Mouse (Mus musculus): ENCODE measurements around the gene Olfr904. TPM values are rescaled to one million over a fixed set of nuclear protein-coding genes. Genes with fewer than 3 reads are reported as not detected.

Gene Olfr904
- polyA plus RNA-seq (2014; fragmentation: Illumina TruSeq; extraction: RNeasy Lipid Tissue Mini Kit (QIAGEN cat#74804); ENCODE audit: low read depth, low replicate concordance) = not detected

DNA sequence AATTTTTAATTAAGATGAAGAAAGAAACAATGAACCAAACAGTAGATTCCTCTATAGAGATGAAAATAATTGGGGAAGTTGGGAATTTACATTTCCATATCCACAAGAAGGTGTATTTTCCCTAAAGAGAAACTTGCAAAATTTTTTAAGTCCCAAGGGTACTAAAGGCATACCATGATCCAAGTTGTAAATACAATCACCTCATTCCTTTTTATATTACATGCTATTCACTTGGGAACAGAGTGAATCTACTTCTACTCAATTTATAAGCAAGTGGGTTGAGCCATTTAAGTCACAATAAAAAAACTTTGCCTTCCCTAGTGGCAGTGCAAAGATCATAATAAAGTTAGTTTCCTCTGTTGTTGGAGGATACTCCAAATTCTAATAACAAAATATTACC is at the start of gene Olfr904:
Olfr904 (plus strand) TSS at position 301 of the 400 bp plus-strand sequence.

GRCm38 (mm10) chr9:38429155-38429554 is 33.8 kb upstream of the Olfr904 start, which contains the start of gene Olfr901:
Gene Olfr901, plus strand, starts transcription at chr9:38429455.

GRCm38 (mm10) chr9:38447352-38447751 is 15.6 kb upstream of the Olfr904 start, which contains the start of gene Olfr902:
Gene Olfr902, plus strand, starts transcription at chr9:38447652.

DNA sequence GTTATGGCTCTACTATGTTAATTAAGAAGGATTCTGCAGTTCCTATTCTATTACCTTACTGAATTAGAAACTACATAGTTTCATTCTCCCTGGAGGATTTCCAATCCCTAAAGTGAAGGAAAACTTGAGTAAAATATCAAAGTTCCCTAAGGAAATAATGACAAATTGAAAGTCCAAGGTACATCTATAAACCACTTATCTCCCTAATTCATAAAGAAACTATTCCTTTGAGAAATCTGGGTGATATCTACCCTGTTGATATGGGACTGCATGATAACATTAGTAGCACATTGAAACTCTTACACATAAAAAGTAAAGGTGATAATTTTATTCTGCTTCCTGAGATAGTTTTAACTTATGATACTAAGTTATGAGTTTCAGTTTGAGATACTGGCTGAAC is 7.9 kb downstream of the Olfr904 start, which contains the start of gene Olfr905:
Olfr905 (plus strand) TSS at position 301 of the 400 bp plus-strand sequence.

GRCm38 (mm10) chr9:38486785-38487184 is 23.8 kb downstream of the Olfr904 start, which contains the start of gene Olfr906:
Gene Olfr906, plus strand, starts transcription at chr9:38487085.

DNA sequence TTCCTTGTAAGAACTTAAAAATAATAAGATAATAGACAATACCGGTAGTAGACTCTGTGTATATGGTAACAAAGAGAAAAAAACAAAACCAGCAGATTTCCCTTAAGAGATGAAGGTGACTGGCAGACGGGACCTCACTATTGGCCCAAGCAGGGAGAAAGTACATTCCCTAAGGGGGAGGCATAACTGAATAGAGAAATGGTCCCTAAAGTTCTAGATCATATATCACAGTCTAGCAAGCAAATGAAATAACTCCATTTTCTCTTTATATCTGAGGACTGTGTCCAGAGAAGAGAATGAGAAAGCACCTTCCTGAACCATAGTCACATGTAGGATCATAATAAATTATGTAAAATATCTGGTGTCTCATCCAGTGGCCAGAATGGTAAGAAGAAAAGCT is 32.6 kb downstream of the Olfr904 start, which contains the start of gene Olfr907:
Olfr907 (plus strand) TSS at position 301 of the 400 bp plus-strand sequence.

Other genes with a start within 250 kb of the Olfr904 start
- not detected for gene Olfr894, start 245.1 kb upstream of the Olfr904 start, polyA plus RNA-seq (2014; fragmentation: Illumina TruSeq; extraction: RNeasy Lipid Tissue Mini Kit (QIAGEN cat#74804); ENCODE audit: low read depth, low replicate concordance)
- gene Olfr143, start 210.4 kb upstream of the Olfr904 start, polyA plus RNA-seq (2014; fragmentation: Illumina TruSeq; extraction: RNeasy Lipid Tissue Mini Kit (QIAGEN cat#74804); ENCODE audit: low read depth, low replicate concordance) = not detected
- not detected for gene Olfr895, start 195.3 kb upstream of the Olfr904 start, polyA plus RNA-seq (2014; fragmentation: Illumina TruSeq; extraction: RNeasy Lipid Tissue Mini Kit (QIAGEN cat#74804); ENCODE audit: low read depth, low replicate concordance)
- not detected for gene Olfr896-ps1, start 172.0 kb upstream of the Olfr904 start, polyA plus RNA-seq (2014; fragmentation: Illumina TruSeq; extraction: RNeasy Lipid Tissue Mini Kit (QIAGEN cat#74804); ENCODE audit: low read depth, low replicate concordance)
- not detected for gene Olfr25, start 134.1 kb upstream of the Olfr904 start, polyA plus RNA-seq (2014; fragmentation: Illumina TruSeq; extraction: RNeasy Lipid Tissue Mini Kit (QIAGEN cat#74804); ENCODE audit: low read depth, low replicate concordance)
- gene Olfr898, start 114.7 kb upstream of the Olfr904 start, polyA plus RNA-seq (2014; fragmentation: Illumina TruSeq; extraction: RNeasy Lipid Tissue Mini Kit (QIAGEN cat#74804); ENCODE audit: low read depth, low replicate concordance) = not detected
- gene Olfr250, start 96.2 kb upstream of the Olfr904 start, polyA plus RNA-seq (2014; fragmentation: Illumina TruSeq; extraction: RNeasy Lipid Tissue Mini Kit (QIAGEN cat#74804); ENCODE audit: low read depth, low replicate concordance) = not detected
- gene Olfr251, start 86.1 kb upstream of the Olfr904 start, polyA plus RNA-seq (2014; fragmentation: Illumina TruSeq; extraction: RNeasy Lipid Tissue Mini Kit (QIAGEN cat#74804); ENCODE audit: low read depth, low replicate concordance) = not detected
- not detected for gene Olfr147, start 61.4 kb upstream of the Olfr904 start, polyA plus RNA-seq (2014; fragmentation: Illumina TruSeq; extraction: RNeasy Lipid Tissue Mini Kit (QIAGEN cat#74804); ENCODE audit: low read depth, low replicate concordance)
- not detected for gene Olfr901, start 33.7 kb upstream of the Olfr904 start, polyA plus RNA-seq (2014; fragmentation: Illumina TruSeq; extraction: RNeasy Lipid Tissue Mini Kit (QIAGEN cat#74804); ENCODE audit: low read depth, low replicate concordance)
- gene Olfr902, start 15.5 kb upstream of the Olfr904 start, polyA plus RNA-seq (2014; fragmentation: Illumina TruSeq; extraction: RNeasy Lipid Tissue Mini Kit (QIAGEN cat#74804); ENCODE audit: low read depth, low replicate concordance) = not detected
- gene Olfr905, start 8.0 kb downstream of the Olfr904 start, polyA plus RNA-seq (2014; fragmentation: Illumina TruSeq; extraction: RNeasy Lipid Tissue Mini Kit (QIAGEN cat#74804); ENCODE audit: low read depth, low replicate concordance) = not detected
- gene Olfr906, start 23.9 kb downstream of the Olfr904 start, polyA plus RNA-seq (2014; fragmentation: Illumina TruSeq; extraction: RNeasy Lipid Tissue Mini Kit (QIAGEN cat#74804); ENCODE audit: low read depth, low replicate concordance) = not detected
- not detected for gene Olfr907, start 32.7 kb downstream of the Olfr904 start, polyA plus RNA-seq (2014; fragmentation: Illumina TruSeq; extraction: RNeasy Lipid Tissue Mini Kit (QIAGEN cat#74804); ENCODE audit: low read depth, low replicate concordance)
- not detected for gene Olfr911-ps1, start 58.4 kb downstream of the Olfr904 start, polyA plus RNA-seq (2014; fragmentation: Illumina TruSeq; extraction: RNeasy Lipid Tissue Mini Kit (QIAGEN cat#74804); ENCODE audit: low read depth, low replicate concordance)
- not detected for gene Olfr910, start 74.7 kb downstream of the Olfr904 start, polyA plus RNA-seq (2014; fragmentation: Illumina TruSeq; extraction: RNeasy Lipid Tissue Mini Kit (QIAGEN cat#74804); ENCODE audit: low read depth, low replicate concordance)
- gene Olfr912, start 117.0 kb downstream of the Olfr904 start, polyA plus RNA-seq (2014; fragmentation: Illumina TruSeq; extraction: RNeasy Lipid Tissue Mini Kit (QIAGEN cat#74804); ENCODE audit: low read depth, low replicate concordance) = not detected
- not detected for gene Olfr913, start 129.6 kb downstream of the Olfr904 start, polyA plus RNA-seq (2014; fragmentation: Illumina TruSeq; extraction: RNeasy Lipid Tissue Mini Kit (QIAGEN cat#74804); ENCODE audit: low read depth, low replicate concordance)
- not detected for gene Olfr914, start 142.0 kb downstream of the Olfr904 start, polyA plus RNA-seq (2014; fragmentation: Illumina TruSeq; extraction: RNeasy Lipid Tissue Mini Kit (QIAGEN cat#74804); ENCODE audit: low read depth, low replicate concordance)
- gene Olfr916, start 196.7 kb downstream of the Olfr904 start, polyA plus RNA-seq (2014; fragmentation: Illumina TruSeq; extraction: RNeasy Lipid Tissue Mini Kit (QIAGEN cat#74804); ENCODE audit: low read depth, low replicate concordance) = not detected
- not detected for gene Olfr917, start 202.7 kb downstream of the Olfr904 start, polyA plus RNA-seq (2014; fragmentation: Illumina TruSeq; extraction: RNeasy Lipid Tissue Mini Kit (QIAGEN cat#74804); ENCODE audit: low read depth, low replicate concordance)
- gene Olfr918, start 211.5 kb downstream of the Olfr904 start, polyA plus RNA-seq (2014; fragmentation: Illumina TruSeq; extraction: RNeasy Lipid Tissue Mini Kit (QIAGEN cat#74804); ENCODE audit: low read depth, low replicate concordance) = not detected
- not detected for gene Olfr919, start 240.5 kb downstream of the Olfr904 start, polyA plus RNA-seq (2014; fragmentation: Illumina TruSeq; extraction: RNeasy Lipid Tissue Mini Kit (QIAGEN cat#74804); ENCODE audit: low read depth, low replicate concordance)